Mouse (Mus musculus): ENCODE measurements around the gene P3h4.

Gene P3h4

GRCm38 (mm10) chr11:100408835-100409462 is 5.7 kb downstream of the P3h4 start:
- no peak for DNase-seq (ENCODE audit: low spot score)

GRCm38 (mm10) chr11:100408076-100408834 is 6.4 kb downstream of the P3h4 start:
- DNase-seq (ENCODE audit: low spot score): peak; percentile 80

- DNase-seq (ENCODE audit: low spot score): no peak
Observed at GRCm38 (mm10) chr11:100406995-100407705, 7.5 kb downstream of the P3h4 start.

- no peak for DNase-seq (ENCODE audit: low spot score)
Observed at GRCm38 (mm10) chr11:100406273-100406672, 8.4 kb downstream of the P3h4 start.

- DNase-seq (ENCODE audit: low spot score): no peak
Observed at GRCm38 (mm10) chr11:100404456-100405074, 10.1 kb downstream of the P3h4 start.

GRCm38 (mm10) chr11:100403445-100404134 is 11.0 kb downstream of the P3h4 start:
- DNase-seq (ENCODE audit: low spot score): no peak

GRCm38 (mm10) chr11:100402682-100403081 is 12.0 kb downstream of the P3h4 start:
- DNase-seq (ENCODE audit: low spot score): no peak

GRCm38 (mm10) chr11:100402240-100402639 is 12.4 kb downstream of the P3h4 start:
- DNase-seq (ENCODE audit: low spot score): peak; percentile 47

GRCm38 (mm10) chr11:100400842-100401241 is 13.8 kb downstream of the P3h4 start:
- DNase-seq (ENCODE audit: low spot score): no peak

- DNase-seq (ENCODE audit: low spot score): no peak
Observed at GRCm38 (mm10) chr11:100399727-100400538, 14.7 kb downstream of the P3h4 start.

- DNase-seq (ENCODE audit: low spot score): no peak
Observed at GRCm38 (mm10) chr11:100399320-100399719, 15.3 kb downstream of the P3h4 start.

GRCm38 (mm10) chr11:100398517-100398916 is 16.1 kb downstream of the P3h4 start:
- DNase-seq (ENCODE audit: low spot score): no peak

- DNase-seq (ENCODE audit: low spot score): peak; percentile 98
Observed at GRCm38 (mm10) chr11:100397600-100398389, 16.8 kb downstream of the P3h4 start, which contains the start of gene Jup. Gene Jup, minus strand, starts transcription at chr11:100397763.

GRCm38 (mm10) chr11:100396886-100397599 is 17.6 kb downstream of the P3h4 start:
- no peak for DNase-seq (ENCODE audit: low spot score)

GRCm38 (mm10) chr11:100395861-100396631 is 18.6 kb downstream of the P3h4 start:
- DNase-seq (ENCODE audit: low spot score): peak; percentile 33

- DNase-seq (ENCODE audit: low spot score): peak; percentile 69
Observed at GRCm38 (mm10) chr11:100395200-100395599, 19.4 kb downstream of the P3h4 start.

- no peak for DNase-seq (ENCODE audit: low spot score)
Observed at GRCm38 (mm10) chr11:100394353-100395074, 20.1 kb downstream of the P3h4 start.

- peak; percentile 40 for DNase-seq (ENCODE audit: low spot score)
Observed at GRCm38 (mm10) chr11:100393733-100394132, 20.9 kb downstream of the P3h4 start.
